Mouse (Mus musculus): ENCODE measurements around the gene Piwil4.
A peak's percentile ranks its signal among the peaks of the same experiment; 100 is the strongest.

Piwil4 gene

GRCm38 (mm10) chr9:14740151-14740924 lies at the start of gene Piwil4:
Gene Piwil4, minus strand, starts transcription at chr9:14740733.
- DNase-seq = no peak

- DNase-seq = no peak
Observed at GRCm38 (mm10) chr9:14787356-14787755, 46.8 kb upstream of the Piwil4 start.

- DNase-seq = peak; percentile 94
Observed at GRCm38 (mm10) chr9:14784039-14785002, 43.8 kb upstream of the Piwil4 start, which contains the start of the genes Mre11a and Ankrd49. Gene Mre11a, plus strand, starts transcription at chr9:14784654. Gene Ankrd49, minus strand, starts transcription at chr9:14784856.

GRCm38 (mm10) chr9:14778341-14778740 lies 37.8 kb upstream of the Piwil4 start:
- no peak for DNase-seq

- DNase-seq = no peak
Observed at GRCm38 (mm10) chr9:14773813-14774212, 33.3 kb upstream of the Piwil4 start.

GRCm38 (mm10) chr9:14772074-14772473 lies 31.5 kb upstream of the Piwil4 start:
- DNase-seq = no peak

GRCm38 (mm10) chr9:14770803-14771471 lies 30.4 kb upstream of the Piwil4 start, which contains the start of gene 1700012B09Rik:
Gene 1700012B09Rik, minus strand, starts transcription at chr9:14771030.
- DNase-seq = no peak

GRCm38 (mm10) chr9:14769811-14770210 lies 29.3 kb upstream of the Piwil4 start:
- DNase-seq = no peak

GRCm38 (mm10) chr9:14764765-14765164 lies 24.2 kb upstream of the Piwil4 start:
- DNase-seq = no peak

GRCm38 (mm10) chr9:14759261-14759660 lies 18.7 kb upstream of the Piwil4 start:
- DNase-seq = no peak

- DNase-seq = no peak
Observed at GRCm38 (mm10) chr9:14758590-14758989, 18.1 kb upstream of the Piwil4 start.

GRCm38 (mm10) chr9:14754469-14754868 lies 13.9 kb upstream of the Piwil4 start:
- DNase-seq = no peak

- no peak for DNase-seq
Observed at GRCm38 (mm10) chr9:14753947-14754346, 13.4 kb upstream of the Piwil4 start.

GRCm38 (mm10) chr9:14752001-14752522 lies 11.5 kb upstream of the Piwil4 start, which contains the start of gene Fut4:
Gene Fut4, minus strand, starts transcription at chr9:14752393.
- no peak for DNase-seq

- no peak for DNase-seq
Observed at GRCm38 (mm10) chr9:14751503-14752000, 11.0 kb upstream of the Piwil4 start.

- DNase-seq = no peak
Observed at GRCm38 (mm10) chr9:14750901-14751502, 10.5 kb upstream of the Piwil4 start.

- no peak for DNase-seq
Observed at GRCm38 (mm10) chr9:14739498-14740150, 909 bp downstream of the Piwil4 start.

GRCm38 (mm10) chr9:14730941-14731541 lies 9.5 kb downstream of the Piwil4 start:
- DNase-seq = peak; percentile 9

GRCm38 (mm10) chr9:14728365-14728764 lies 12.2 kb downstream of the Piwil4 start:
- DNase-seq = no peak

- DNase-seq = no peak
Observed at GRCm38 (mm10) chr9:14726629-14727028, 13.9 kb downstream of the Piwil4 start.

GRCm38 (mm10) chr9:14726005-14726404 lies 14.5 kb downstream of the Piwil4 start:
- no peak for DNase-seq

Measured in cerebellum, adult 9-11 months (tissue).